Mouse (Mus musculus) MEL (cell line): Measurements from ENCODE around the gene Hist3h2a. TPM values are rescaled to one million over a fixed set of nuclear protein-coding genes. Genes with fewer than 3 reads are reported as not detected.
A peak's percentile ranks its signal among the peaks of the same experiment; 100 is the strongest.

Source experiments
- DNase-seq: peaks from one replicate; pipeline ENCODE4 v3.0.0; 2011; ENCODE audit warnings: low read depth, low spot score
- H3K27ac ChIP-seq: 2 replicates; pipeline ENCODE4 v1.5.1; 2012; ENCODE audit warnings: low read depth, mild to moderate bottlenecking, control low read depth, low read length, moderate library complexity; ENCODE audit not compliant: control insufficient read depth
- H3K27me3 ChIP-seq, 2 experiments: fragments of 150-350 bp in 1 of 2; sonication (generic) in 1 of 2; 2 replicates each; pipeline ENCODE4 v1.6.1; 2012; ENCODE audit warnings: low read length in 2 of 2, mild to moderate bottlenecking in 2 of 2, improper control_type of control experiment in 1 of 2, moderate library complexity in 1 of 2; ENCODE audit not compliant: insufficient read depth in 2 of 2, control insufficient read depth in 1 of 2
- H3K36me3 ChIP-seq, 2 experiments: 2 replicates each; pipeline ENCODE4 v1.6.1; 2012 to 2014; ENCODE audit warnings: low read length in 2 of 2, improper control_type of control experiment in 1 of 2, inconsistent platforms in 1 of 2, mild to moderate bottlenecking in 1 of 2; ENCODE audit not compliant: insufficient read depth in 2 of 2, control insufficient read depth in 1 of 2
- H3K4me1 ChIP-seq, 2 experiments: fragments of 150-350 bp in 1 of 2; sonication (generic) in 1 of 2; 2 replicates each; pipeline ENCODE4 v1.6.1; 2012; ENCODE audit warnings: low read length in 2 of 2, improper control_type of control experiment in 1 of 2, mild to moderate bottlenecking in 1 of 2; ENCODE audit not compliant: insufficient read depth in 2 of 2, control insufficient read depth in 1 of 2
- H3K4me3 ChIP-seq, 2 experiments: fragments of 150-350 bp in 1 of 2; sonication (generic) in 1 of 2; 2 replicates each; pipeline ENCODE4 v1.5.1; 2012; ENCODE audit warnings: low read depth in 2 of 2, low read length in 2 of 2, mild to moderate bottlenecking in 2 of 2, moderate library complexity in 2 of 2, control low read depth in 1 of 2, improper control_type of control experiment in 1 of 2; ENCODE audit not compliant: control insufficient read depth in 1 of 2, insufficient read depth in 1 of 2
- H3K79me2 ChIP-seq: 2 replicates; pipeline ENCODE4 v1.6.1; 2012; ENCODE audit warnings: mild to moderate bottlenecking, low read length, moderate library complexity; ENCODE audit not compliant: control insufficient read depth, poor library complexity, insufficient read depth
- H3K9ac ChIP-seq: 2 replicates; pipeline ENCODE4 v1.6.1; 2012; ENCODE audit warnings: low read depth, mild to moderate bottlenecking, control low read depth, low read length, moderate library complexity; ENCODE audit not compliant: control insufficient read depth, poor library complexity, severe bottlenecking
- H3K9me3 ChIP-seq: fragments of 150-350 bp; sonication (generic); replicated peaks from 2 replicates; pipeline ENCODE4 v1.6.1; 2012; ENCODE audit warnings: mild to moderate bottlenecking, low read length, improper control_type of control experiment, moderate library complexity; ENCODE audit not compliant: insufficient read depth
- CTCF ChIP-seq, 3 experiments: IDR thresholded peaks in 2 of 3; conservative IDR thresholded peaks in 1 of 3; 2 replicates each; pipeline ENCODE4 v1.5.1; 2011 to 2012; ENCODE audit warnings: low read length in 3 of 3, low read depth in 2 of 3, mild to moderate bottlenecking in 2 of 3, improper control_type of control experiment in 1 of 3, inconsistent platforms in 1 of 3, mixed read lengths in 1 of 3, moderate library complexity in 1 of 3; ENCODE audit not compliant: control insufficient read depth in 1 of 3, insufficient read depth in 1 of 3, poor library complexity in 1 of 3, severe bottlenecking in 1 of 3
- GATA1 ChIP-seq: IDR thresholded peaks from 2 replicates; pipeline ENCODE4 v1.6.1; 2011; ENCODE audit warnings: low read depth, low read length, improper control_type of control experiment
- MXI1 ChIP-seq: IDR thresholded peaks from 2 replicates; pipeline ENCODE4 v1.6.1; 2011; ENCODE audit warnings: mild to moderate bottlenecking, low read depth, low read length, improper control_type of control experiment
- MYC ChIP-seq: IDR thresholded peaks from 2 replicates; pipeline ENCODE4 v1.6.1; 2011; ENCODE audit warnings: low read depth, mild to moderate bottlenecking, low read length, improper control_type of control experiment, moderate library complexity
- NELFE ChIP-seq: IDR thresholded peaks from 2 replicates; pipeline ENCODE4 v1.6.1; 2011; ENCODE audit warnings: low read depth, low read length, improper control_type of control experiment
- POLR2A ChIP-seq, 2 experiments: IDR thresholded peaks; 2 replicates each; pipeline ENCODE4 v1.6.1; 2011 to 2012; ENCODE audit warnings: low read length in 2 of 2, mild to moderate bottlenecking in 2 of 2, control low read depth in 1 of 2, improper control_type of control experiment in 1 of 2, low read depth in 1 of 2, moderate library complexity in 1 of 2; ENCODE audit not compliant: control insufficient read depth in 1 of 2, insufficient read depth in 1 of 2, poor library complexity in 1 of 2
- RAD21 ChIP-seq: IDR thresholded peaks from 2 replicates; pipeline ENCODE4 v1.6.1; 2011; ENCODE audit warnings: mild to moderate bottlenecking, low read depth, low read length, improper control_type of control experiment
- TBP ChIP-seq: IDR thresholded peaks from 2 replicates; pipeline ENCODE4 v1.8.0; 2011; ENCODE audit warnings: low read depth, low read length, improper control_type of control experiment
- USF2 ChIP-seq, 2 experiments: IDR thresholded peaks; 2 replicates each; pipeline ENCODE4 v1.6.1; 2011 to 2012; ENCODE audit warnings: improper control_type of control experiment in 2 of 2, low read length in 2 of 2, borderline replicate concordance in 1 of 2, inconsistent platforms in 1 of 2, low read depth in 1 of 2, mild to moderate bottlenecking in 1 of 2; ENCODE audit not compliant: insufficient read depth in 1 of 2
- ZKSCAN1 ChIP-seq: IDR thresholded peaks from 2 replicates; pipeline ENCODE4 v1.6.1; 2012; ENCODE audit warnings: low read depth, mild to moderate bottlenecking, inconsistent platforms, low read length, improper control_type of control experiment, moderate library complexity
- ZMIZ1 ChIP-seq: IDR thresholded peaks from 2 replicates; pipeline ENCODE4 v1.6.1; 2012; ENCODE audit warnings: low read depth, mild to moderate bottlenecking, inconsistent platforms, low read length, improper control_type of control experiment, moderate library complexity
- polyA plus RNA-seq, 2 experiments: library from polyadenylated mRNA; stranded (reverse) in 1 of 2; unstranded in 1 of 2; fragments of >175 nt in 1 of 2; fragments of >200 nt in 1 of 2; gene quantifications; 2 replicates each; pipeline versions ENCODE4 v1.2.1 to v1.2.4; 2012; ENCODE audit warnings: low replicate concordance in 2 of 2, low read depth in 1 of 2; ENCODE audit not compliant: insufficient read length in 2 of 2, insufficient read depth in 1 of 2, missing spikeins in 1 of 2
- total RNA-seq: library from RNA; depleted of rRNA; stranded (reverse); fragments of 300-350 nt; gene quantifications from 2 replicates; pipeline ENCODE4 v1.2.3, GENCODE M21; 2012

Gene Hist3h2a
- total and polyA plus RNA-seq, 3 experiments, result 0.42 to 184 TPM; not detected in 1

- TF ChIP-seq ZKSCAN1, result no peak
- Histone ChIP-seq H3K27me3 (peaks cover 4 to 9% of the 10 kb centered on the region in 2 experiments), H3K27ac (no peak overlapping the region), H3K36me3 (no peaks in the 10 kb centered on the region), H3K4me1 (no peaks in the 10 kb centered on the region), H3K79me2 (no peaks in the 10 kb centered on the region; the same call in 1 of the 2 replicates), H3K9me3 (no peaks in the 10 kb centered on the region), H3K9ac (no peak overlapping the region), H3K4me3 (no peak overlapping the region)
- no peak for DNase-seq
These were observed 7.2 kb upstream of the Hist3h2a start for GRCm38 (mm10) chr11:58947306-58947705.

- DNase-seq, result no peak
- Histone ChIP-seq H3K9ac (no peak overlapping the region), H3K27me3 (peaks cover 4 to 9% of the 10 kb centered on the region in 2 experiments), H3K9me3 (no peaks in the 10 kb centered on the region), H3K36me3 (peaks cover 0 to 3% of the 10 kb centered on the region in 2 experiments; a peak in 2 of 4 replicates), H3K79me2 (no peaks in the 10 kb centered on the region; the same call in 1 of the 2 replicates), H3K4me3 (no peak overlapping the region), H3K27ac (no peak overlapping the region), H3K4me1 (0 out of 4 replicates have a peak, but pooled peaks cover 0 to 3% of the 10 kb centered on the region in 2 experiments)
- TF ChIP-seq RAD21 (no peak), MYC (no peak), NELFE (no peak; the same call in 1 of the 2 replicates), USF2 (IDR thresholded peaks at IDR 0.05; ENCODE audit: borderline replicate concordance in 1 of 2, insufficient read depth in 1 of 2, low read depth in 1 of 2, low read length in 2 of 2) (no peak), ZMIZ1 (peak; percentile 91), MXI1 (no peak), GATA1 (no peak)
These were observed 6.5 kb upstream of the Hist3h2a start for GRCm38 (mm10) chr11:58947798-58948528.

- Histone ChIP-seq H3K27me3 (peaks cover 4 to 9% of the 10 kb centered on the region in 2 experiments), H3K9ac (peak within 1 kb of the TSS; percentile 59), H3K9me3 (no peaks in the 10 kb centered on the region), H3K36me3 (peaks cover 0 to 5% of the 10 kb centered on the region in 2 experiments; a peak in 2 of 4 replicates), H3K27ac (peak within 1 kb of the TSS; percentile 51), H3K4me3 (peak within 1 kb of the TSS; percentile 30 to 46; a peak in 3 of 4 replicates), H3K79me2 (no peaks in the 10 kb centered on the region; the same call in 1 of the 2 replicates), H3K4me1 (peaks cover 0 to 11% of the 10 kb centered on the region in 2 experiments; a peak in 1 of 4 replicates)
- DNase-seq, result peak; percentile 81
- no peak for TF ChIP-seq MYC
- TF ChIP-seq POLR2A (IDR thresholded peaks at IDR 0.05; ENCODE audit: control insufficient read depth in 1 of 2, insufficient read depth in 1 of 2, low read depth in 1 of 2, low read length in 2 of 2, poor library complexity in 1 of 2), result peak in 1 of 2 experiments; percentile 42; a peak in 1 of 4 replicates
- TF ChIP-seq TBP, result peak; percentile 85
- 0 out of 6 replicates have a peak, but pooled peaks of 1 of the 3 experiments have one; percentile 1 for TF ChIP-seq CTCF (IDR thresholded peaks at IDR 0.05 in 2 of 3, conservative IDR thresholded peaks at IDR 0.05 in 1 of 3; ENCODE audit: control insufficient read depth in 1 of 3, insufficient read depth in 1 of 3, low read depth in 2 of 3, low read length in 3 of 3, poor library complexity in 1 of 3, severe bottlenecking in 1 of 3)
- TF ChIP-seq GATA1, result 0 out of 2 replicates have a peak, but pooled peaks have one; percentile 16
- TF ChIP-seq ZMIZ1, result 0 out of 2 replicates have a peak, but pooled peaks have one; percentile 0
- TF ChIP-seq ZKSCAN1, result no peak
These were observed 5.7 kb upstream of the Hist3h2a start, which contains the start of gene Hist3h2ba for GRCm38 (mm10) chr11:58948542-58949479. Hist3h2ba (plus strand) TSS chr11:58948920.
